Mouse (Mus musculus): ENCODE data around the gene Isca2. TPM values are rescaled to one million over a fixed set of nuclear protein-coding genes. Genes with fewer than 3 reads are reported as not detected.

Isca2 gene
- polyA plus RNA-seq, 1 experiment from 2014 or later = 119 TPM

- no peak for ATAC-seq (ENCODE audit: insufficient read depth, low FRiP score, low read depth)
Observed at GRCm38 (mm10) chr12:84776229-84776628, 3.2 kb downstream of the Isca2 start.

GRCm38 (mm10) chr12:84784604-84785381 is 11.7 kb downstream of the Isca2 start:
- 0 out of 2 replicates have a peak, but pooled peaks cover 5% of the 10 kb centered on the region for H3K27me3 ChIP-seq (replicated peaks)
- 24% methylated on average over 25 of the region's 25 CpGs for WGBS
- no peak overlapping the region for H3K27ac ChIP-seq
- H3K9ac ChIP-seq = no peak overlapping the region
- H3K9me3 ChIP-seq = no peaks in the 10 kb centered on the region
- ATAC-seq (ENCODE audit: insufficient read depth, low FRiP score, low read depth) = peak; percentile 89
- peaks cover 8% of the 10 kb centered on the region for H3K4me1 ChIP-seq
- no peaks in the 10 kb centered on the region for H3K36me3 ChIP-seq
- H3K4me2 ChIP-seq = peak overlapping the region; percentile 52
- 0 out of 2 replicates have a peak overlapping the region, but pooled peaks have one; percentile 14 for H3K4me3 ChIP-seq (replicated peaks)

More at GRCm38 (mm10) chr12:84776229-84776628, 3.2 kb downstream of the Isca2 start:
- H3K27ac ChIP-seq = no peak overlapping the region
- H3K9ac ChIP-seq = no peak overlapping the region
- H3K27me3 ChIP-seq (replicated peaks) = no peaks in the 10 kb centered on the region
- H3K4me1 ChIP-seq = peaks cover 8% of the 10 kb centered on the region; the same call in 1 of the 2 replicates
- no peak overlapping the region for H3K4me3 ChIP-seq (replicated peaks)
- no peaks in the 10 kb centered on the region for H3K36me3 ChIP-seq
- H3K4me2 ChIP-seq = no peak overlapping the region
- no peaks in the 10 kb centered on the region for H3K9me3 ChIP-seq

- peaks cover 11% of the 10 kb centered on the region for H3K4me1 ChIP-seq
- WGBS = 82% methylated on average over 5 of the region's 5 CpGs
- no peaks in the 10 kb centered on the region for H3K36me3 ChIP-seq
- no peak overlapping the region for H3K4me2 ChIP-seq
- H3K27me3 ChIP-seq (replicated peaks) = 0 out of 2 replicates have a peak, but pooled peaks cover 5% of the 10 kb centered on the region
- no peak for ATAC-seq (ENCODE audit: insufficient read depth, low FRiP score, low read depth)
- H3K9me3 ChIP-seq = no peaks in the 10 kb centered on the region
- H3K9ac ChIP-seq = no peak overlapping the region
- no peak overlapping the region for H3K4me3 ChIP-seq (replicated peaks)
- H3K27ac ChIP-seq = no peak overlapping the region
Observed at GRCm38 (mm10) chr12:84786091-84786490, 13.0 kb downstream of the Isca2 start.

GRCm38 (mm10) chr12:84790853-84791252 is 17.8 kb downstream of the Isca2 start:
- WGBS = 43% methylated on average over 10 of the region's 10 CpGs
- H3K4me1 ChIP-seq = peaks cover 5% of the 10 kb centered on the region; the same call in 1 of the 2 replicates
- H3K4me2 ChIP-seq = no peak overlapping the region
- no peak overlapping the region for H3K27ac ChIP-seq
- no peaks in the 10 kb centered on the region for H3K9me3 ChIP-seq
- H3K9ac ChIP-seq = no peak overlapping the region
- H3K36me3 ChIP-seq = no peaks in the 10 kb centered on the region
- no peak overlapping the region for H3K4me3 ChIP-seq (replicated peaks)
- ATAC-seq (ENCODE audit: insufficient read depth, low FRiP score, low read depth) = no peak
- H3K27me3 ChIP-seq (replicated peaks) = no peaks in the 10 kb centered on the region

GRCm38 (mm10) chr12:84792629-84793028 is 19.6 kb downstream of the Isca2 start:
- WGBS = 69% methylated on average over 4 of the region's 4 CpGs
- no peak overlapping the region for H3K9ac ChIP-seq
- no peaks in the 10 kb centered on the region for H3K27me3 ChIP-seq (replicated peaks)
- H3K9me3 ChIP-seq = no peaks in the 10 kb centered on the region
- no peak overlapping the region for H3K4me3 ChIP-seq (replicated peaks)
- H3K27ac ChIP-seq = no peak overlapping the region
- no peaks in the 10 kb centered on the region for H3K36me3 ChIP-seq
- no peak for ATAC-seq (ENCODE audit: insufficient read depth, low FRiP score, low read depth)
- H3K4me1 ChIP-seq = peaks cover 5% of the 10 kb centered on the region; the same call in 1 of the 2 replicates
- no peak overlapping the region for H3K4me2 ChIP-seq

GRCm38 (mm10) chr12:84794647-84795046 is 21.6 kb downstream of the Isca2 start:
- no peak overlapping the region for H3K9ac ChIP-seq
- H3K4me2 ChIP-seq = no peak overlapping the region
- ATAC-seq (ENCODE audit: insufficient read depth, low FRiP score, low read depth) = no peak
- WGBS = 82% methylated on average over 8 of the region's 8 CpGs
- no peaks in the 10 kb centered on the region for H3K27me3 ChIP-seq (replicated peaks)
- H3K36me3 ChIP-seq = no peaks in the 10 kb centered on the region
- H3K4me3 ChIP-seq (replicated peaks) = no peak overlapping the region
- H3K27ac ChIP-seq = no peak overlapping the region
- H3K4me1 ChIP-seq = peaks cover 5% of the 10 kb centered on the region; the same call in 1 of the 2 replicates
- no peaks in the 10 kb centered on the region for H3K9me3 ChIP-seq

GRCm38 (mm10) chr12:84799086-84799485 is 26.0 kb downstream of the Isca2 start:
- ATAC-seq (ENCODE audit: insufficient read depth, low FRiP score, low read depth) = no peak
- WGBS = 90% methylated on average over 13 of the region's 13 CpGs
- Histone ChIP-seq H3K9ac (no peak overlapping the region), H3K27ac (no peak overlapping the region), H3K4me3 (replicated peaks) (no peak overlapping the region), H3K9me3 (no peaks in the 10 kb centered on the region), H3K4me1 (no peaks in the 10 kb centered on the region), H3K4me2 (no peak overlapping the region), H3K36me3 (no peaks in the 10 kb centered on the region), H3K27me3 (replicated peaks) (no peaks in the 10 kb centered on the region)

- no peak overlapping the region for H3K27ac ChIP-seq
- no peaks in the 10 kb centered on the region for H3K36me3 ChIP-seq
Observed at GRCm38 (mm10) chr12:84800419-84800818, 27.4 kb downstream of the Isca2 start.

GRCm38 (mm10) chr12:84801532-84802110 is 28.6 kb downstream of the Isca2 start:
- Histone ChIP-seq H3K27ac (no peak overlapping the region), H3K9ac (no peak overlapping the region), H3K4me1 (peaks cover 13% of the 10 kb centered on the region; the same call in 1 of the 2 replicates), H3K9me3 (no peaks in the 10 kb centered on the region), H3K36me3 (no peaks in the 10 kb centered on the region), H3K4me3 (replicated peaks) (no peak overlapping the region), H3K27me3 (replicated peaks) (no peaks in the 10 kb centered on the region), H3K4me2 (no peak overlapping the region)
- WGBS = 86% methylated on average over 13 of the region's 13 CpGs
- no peak for ATAC-seq (ENCODE audit: insufficient read depth, low FRiP score, low read depth)

More at GRCm38 (mm10) chr12:84800419-84800818, 27.4 kb downstream of the Isca2 start:
- Histone ChIP-seq H3K4me1 (peaks cover 6% of the 10 kb centered on the region; the same call in 1 of the 2 replicates), H3K9ac (no peak overlapping the region), H3K9me3 (no peaks in the 10 kb centered on the region), H3K27me3 (replicated peaks) (no peaks in the 10 kb centered on the region), H3K4me2 (no peak overlapping the region), H3K4me3 (replicated peaks) (no peak overlapping the region)
- WGBS = 34% methylated on average over 4 of the region's 4 CpGs
- ATAC-seq (ENCODE audit: insufficient read depth, low FRiP score, low read depth) = no peak

- 72% methylated on average over 3 of the region's 3 CpGs for WGBS
Observed at GRCm38 (mm10) chr12:84802625-84803024, 29.6 kb downstream of the Isca2 start.

GRCm38 (mm10) chr12:84805228-84805842 is 32.3 kb downstream of the Isca2 start:
- peak; percentile 83 for ATAC-seq (ENCODE audit: insufficient read depth, low FRiP score, low read depth)

More at GRCm38 (mm10) chr12:84802625-84803024, 29.6 kb downstream of the Isca2 start:
- Histone ChIP-seq H3K4me2 (no peak overlapping the region), H3K27me3 (replicated peaks) (no peaks in the 10 kb centered on the region), H3K4me3 (replicated peaks) (no peak overlapping the region), H3K9me3 (no peaks in the 10 kb centered on the region), H3K36me3 (no peaks in the 10 kb centered on the region), H3K4me1 (peaks cover 13% of the 10 kb centered on the region; the same call in 1 of the 2 replicates), H3K9ac (no peak overlapping the region), H3K27ac (no peak overlapping the region)
- no peak for ATAC-seq (ENCODE audit: insufficient read depth, low FRiP score, low read depth)

GRCm38 (mm10) chr12:84806010-84806409 is 33.0 kb downstream of the Isca2 start:
- H3K27me3 ChIP-seq (replicated peaks) = no peaks in the 10 kb centered on the region
- peak overlapping the region; percentile 54 for H3K27ac ChIP-seq
- WGBS = 68% methylated on average over 1 of the region's 1 CpGs
- H3K9ac ChIP-seq = no peak overlapping the region
- H3K9me3 ChIP-seq = no peaks in the 10 kb centered on the region
- H3K4me2 ChIP-seq = no peak overlapping the region
- H3K4me1 ChIP-seq = peaks cover 13% of the 10 kb centered on the region; the same call in 1 of the 2 replicates
- H3K36me3 ChIP-seq = no peaks in the 10 kb centered on the region
- H3K4me3 ChIP-seq (replicated peaks) = no peak overlapping the region
- no peak for ATAC-seq (ENCODE audit: insufficient read depth, low FRiP score, low read depth)

More at GRCm38 (mm10) chr12:84805228-84805842, 32.3 kb downstream of the Isca2 start:
- no peak overlapping the region for H3K4me2 ChIP-seq
- 44% methylated on average over 9 of the region's 9 CpGs for WGBS
- H3K27ac ChIP-seq = peak overlapping the region; percentile 54
- no peak overlapping the region for H3K9ac ChIP-seq
- H3K4me3 ChIP-seq (replicated peaks) = no peak overlapping the region
- no peaks in the 10 kb centered on the region for H3K9me3 ChIP-seq
- H3K36me3 ChIP-seq = no peaks in the 10 kb centered on the region
- H3K27me3 ChIP-seq (replicated peaks) = no peaks in the 10 kb centered on the region
- peaks cover 13% of the 10 kb centered on the region; the same call in 1 of the 2 replicates for H3K4me1 ChIP-seq

Measured in stomach, embryonic 15.5 days (tissue).